8 mouse cellular contexts compared by ENCODE assay signal in the genomic region with DNA sequence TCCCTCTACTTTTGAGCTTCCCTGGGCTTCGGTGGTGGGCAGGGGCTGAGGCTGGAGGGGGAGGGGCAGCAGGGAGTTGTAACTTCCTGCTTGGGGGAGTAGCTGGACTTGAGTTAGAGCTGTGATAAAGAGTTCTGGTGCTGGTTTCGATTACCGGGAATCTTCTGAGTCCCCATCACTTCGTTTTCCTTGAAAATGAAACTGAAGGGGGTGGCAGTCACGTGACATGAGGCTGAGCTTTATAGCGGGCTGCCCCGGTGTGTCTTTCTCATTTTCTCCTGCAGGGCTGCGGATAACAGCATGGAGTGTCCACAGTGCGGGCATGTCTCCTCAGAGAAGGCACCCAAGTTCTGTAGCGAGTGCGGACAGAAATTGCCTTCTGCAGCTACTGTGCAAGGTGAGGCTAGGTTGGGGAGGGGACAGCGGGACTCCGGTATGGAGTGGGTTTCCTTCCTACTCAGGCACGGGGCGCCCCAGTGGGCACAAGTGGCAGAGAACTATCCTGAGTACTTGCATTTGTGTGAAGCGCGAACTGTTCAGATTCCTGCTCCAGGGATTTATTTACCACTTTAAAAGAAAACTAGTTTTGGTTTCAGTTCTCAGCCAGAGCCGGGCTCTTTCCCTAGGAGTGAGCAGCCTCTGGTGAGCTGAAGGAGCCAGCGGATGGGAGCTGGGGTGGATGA. TPM values are rescaled to one million over a fixed set of nuclear protein-coding genes. Genes with fewer than 3 reads are reported as not detected.
A peak's percentile ranks its signal among the peaks of the same experiment; 100 is the strongest.
DNase-seq lines count a peak whose midpoint lies in the region; ATAC-seq and TF ChIP-seq lines count a peak whose summit lies in the region.

A gene (plus strand): TSS at position 301 of the 683 bp plus-strand sequence.

- intact Hi-C loops in heart, adult 2 months (cut with DNase I), result loop anchor here (2.0 kb wide), 1 partner anchor 38 kb away; a partner anchor contains a TSS

- no peaks in the 10 kb centered on the region for H3K9me3 ChIP-seq in embryonic facial prominence, embryonic 12.5 days
- H3K9me3 ChIP-seq in midbrain, embryonic 16.5 days (replicated peaks; ENCODE audit: control insufficient read depth, low read length, poor library complexity, severe bottlenecking), result no peaks in the 10 kb centered on the region

- H3K27me3 ChIP-seq in embryonic facial prominence, embryonic 12.5 days, result peaks cover 86% of the 10 kb centered on the region
- no peaks in the 10 kb centered on the region for H3K27me3 ChIP-seq in heart, adult 2 months (ENCODE audit: control insufficient read depth, insufficient read depth, low read length)
- H3K27me3 ChIP-seq in midbrain, embryonic 16.5 days (ENCODE audit: control insufficient read depth, insufficient read depth, low read depth, low read length), result peaks cover 76% of the 10 kb centered on the region

- no peaks in the 10 kb centered on the region for H3K36me3 ChIP-seq in embryonic facial prominence, embryonic 12.5 days
- no peaks in the 10 kb centered on the region; the same call in 1 of the 2 replicates for H3K36me3 ChIP-seq in heart, adult 2 months (ENCODE audit: control insufficient read depth, insufficient read depth, low read length)
- H3K36me3 ChIP-seq in midbrain, embryonic 16.5 days (ENCODE audit: control insufficient read depth, insufficient read depth, low read length), result no peaks in the 10 kb centered on the region

- H3K4me1 ChIP-seq in embryonic facial prominence, embryonic 12.5 days, result peaks cover 9% of the 10 kb centered on the region; the same call in 1 of the 2 replicates
- peaks cover 23% of the 10 kb centered on the region for H3K4me1 ChIP-seq in heart, adult 2 months (ENCODE audit: control insufficient read depth, insufficient read depth, low read length)
- H3K4me1 ChIP-seq in midbrain, embryonic 16.5 days (ENCODE audit: control insufficient read depth, insufficient read depth, low read length), result peaks cover 21% of the 10 kb centered on the region

- DNase-seq in urinary bladder, adult 18-20 months (ENCODE audit: low spot score in 2 of 2), result peak; percentile 40 to 58
- DNase-seq in urinary bladder, postnatal 10 days (ENCODE audit: low spot score), result no peak
- peak; percentile 78 to 82 for DNase-seq in heart, adult 2 months
- DNase-seq in kidney, adult 11 months, result peak; percentile 69
- peak; percentile 66 for DNase-seq in liver
- DNase-seq in spleen, postnatal 10 days (ENCODE audit: low spot score in 2 of 2), result peak; percentile 67 to 80

- peak; percentile 96 for TF ChIP-seq POLR2A in heart, adult 2 months (IDR thresholded peaks at IDR 0.05; ENCODE audit: insufficient read depth, low read depth, low read length)

- peak within 1 kb of the TSS; percentile 66 for H3K4me2 ChIP-seq in embryonic facial prominence, embryonic 12.5 days (replicated peaks)
- peak within 1 kb of the TSS; percentile 53 for H3K4me2 ChIP-seq in midbrain, embryonic 16.5 days (ENCODE audit: low read length)

- H3K4me3 ChIP-seq in embryonic facial prominence, embryonic 12.5 days, result peak within 1 kb of the TSS; percentile 43
- H3K4me3 ChIP-seq in heart, adult 2 months, result peak within 1 kb of the TSS; percentile 71
- peak within 1 kb of the TSS; percentile 33 for H3K4me3 ChIP-seq in midbrain, embryonic 16.5 days (ENCODE audit: low read depth, low read length)

- 1% methylated on average over 19 of the region's 19 CpGs for WGBS in embryonic facial prominence, embryonic 12.5 days
- WGBS in heart, adult 2 months, result 0% methylated on average over 19 of the region's 19 CpGs
- 1% methylated on average over 19 of the region's 19 CpGs for WGBS in midbrain, embryonic 16.5 days

- 0 out of 2 replicates have a peak, but pooled peaks cover 3% of the 10 kb centered on the region for H3K79me2 ChIP-seq in heart, adult 2 months (replicated peaks; ENCODE audit: control insufficient read depth, insufficient read depth, low read length)

- TF ChIP-seq EP300 in heart, adult 2 months (IDR thresholded peaks at IDR 0.05; ENCODE audit: insufficient read depth, low read depth, low read length), result 0 out of 2 replicates have a peak, but pooled peaks have one; percentile 16

- H3K27ac ChIP-seq in embryonic facial prominence, embryonic 12.5 days, result no peak within 1 kb of the TSS
- peak within 1 kb of the TSS; percentile 99 for H3K27ac ChIP-seq in heart, adult 2 months
- no peak within 1 kb of the TSS for H3K27ac ChIP-seq in midbrain, embryonic 16.5 days (ENCODE audit: low read length)

- peak within 1 kb of the TSS; percentile 28 for H3K9ac ChIP-seq in embryonic facial prominence, embryonic 12.5 days
- H3K9ac ChIP-seq in heart, adult 2 months (ENCODE audit: low read depth, low read length), result peak within 1 kb of the TSS; percentile 86
- peak within 1 kb of the TSS; percentile 44 for H3K9ac ChIP-seq in midbrain, embryonic 16.5 days (ENCODE audit: low read depth, low read length)

- ATAC-seq in embryonic facial prominence, embryonic 12.5 days (ENCODE audit: insufficient number of reproducible peaks, insufficient read depth, low FRiP score, low TSS enrichment), result 0 out of 2 replicates have a peak, but pooled peaks have one; percentile 9
- ATAC-seq in midbrain, embryonic 16.5 days, result no peak

- TF ChIP-seq CTCF in heart, adult 2 months (IDR thresholded peaks at IDR 0.05), result peak; percentile 59

RNA-seq across cellular contexts. Expression of the gene that starts here (rescaled TPM):
- 1.6 and 1.7 TPM in 2 replicates for polyA plus RNA-seq in embryonic facial prominence, embryonic 12.5 days (2016; fragmentation: Nextera tagmentation; extraction: Ambion mirVana)
- 10 to 100 TPM; 12.0 to 13.1 TPM for total RNA-seq in heart, adult 2 months (2021)
- 10.4 and 19.2 TPM in 2 replicates for polyA plus RNA-seq in heart, adult 2 months (2012; rRNA removed)
- 0.57 and 0.90 TPM in 2 replicates for polyA plus RNA-seq in midbrain, embryonic 16.5 days (2015; fragmentation: Nextera tagmentation; extraction: Ambion mirVana)

Comparison
In these comparisons a context has a peak if more than half of its experiments do, and no peak if none do; other contexts are left out.
1. H3K9ac ChIP-seq: peak in every context shown above with its lines; median percentile 86 in heart, adult 2 months; 44 in midbrain, embryonic 16.5 days; 28 in embryonic facial prominence, embryonic 12.5 days.